Mouse (Mus musculus) left cerebral cortex, adult 18-20 months (tissue): Measurements from ENCODE around the gene Ints14. TPM values are rescaled to one million over a fixed set of nuclear protein-coding genes. Genes with fewer than 3 reads are reported as not detected.
"Not testable (repeated sequence)": the region's sequence is repeated elsewhere in the genome, so short reads cannot be mapped to it uniquely, and the experiment has no call there.

Source experiments
- DNase-seq, 2 experiments: peaks; one replicate each; pipeline ENCODE4 v3.0.0; 2021 to 2022; ENCODE audit warnings: low spot score in 2 of 2, mixed read lengths in 1 of 2
- microRNA-seq, 2 experiments: library from miRNA; unstranded; fragments of <30 nt; microRNA quantifications; one replicate each; pipeline ENCODE4 v1.2.0; 2021
- total RNA-seq, 2 experiments: library from RNA; stranded (reverse); gene quantifications; 2 replicates each; pipeline ENCODE4 v1.2.3; 2021

Ints14 gene
- total RNA-seq, 2 experiments from 2014 or later, result 18.5 to 18.8 TPM

DNA sequence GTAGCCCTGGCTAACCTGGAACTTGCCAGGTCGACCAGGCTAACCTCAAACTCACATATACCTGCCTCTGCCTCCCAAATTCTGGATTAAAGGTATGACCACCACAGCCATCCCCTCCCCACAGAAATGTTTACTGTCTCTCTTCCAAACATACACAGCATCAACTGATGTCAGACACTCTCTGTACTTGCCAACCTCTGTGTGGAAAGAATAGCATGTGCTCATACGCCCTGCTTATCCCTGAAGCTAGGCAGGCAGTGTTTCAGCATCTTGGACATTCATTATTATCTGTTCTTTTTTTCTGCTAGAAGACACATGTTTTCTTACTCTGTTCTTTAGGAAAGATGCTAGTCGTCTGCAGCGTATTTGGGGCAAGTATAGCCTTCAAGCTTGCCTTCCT is 57.2 kb downstream of the Ints14 start:
- DNase-seq, result no peak

DNA sequence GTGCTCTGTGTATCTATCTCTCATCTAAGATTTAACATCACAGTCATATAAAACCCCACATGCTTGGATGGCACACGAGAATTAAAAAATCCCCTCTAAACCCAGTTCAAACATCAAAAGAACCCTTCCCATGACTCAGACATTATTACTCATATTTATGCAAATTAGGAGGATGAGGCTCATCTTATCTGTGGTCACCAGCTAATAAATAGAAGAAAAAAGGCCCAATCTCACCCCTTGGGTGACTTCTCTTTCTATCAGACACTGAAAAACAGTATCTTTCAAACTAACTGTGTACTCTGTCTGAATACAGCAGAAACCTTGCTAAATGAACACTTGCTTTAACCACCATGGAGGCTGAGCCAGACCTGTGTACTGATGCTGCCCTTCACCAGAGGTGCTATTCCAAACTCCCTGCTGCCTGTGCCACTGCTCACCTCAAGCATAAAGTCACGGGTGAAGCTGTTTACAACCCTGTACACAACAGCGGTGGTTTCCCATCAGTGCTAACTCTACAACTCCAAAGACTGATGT is 58.0 kb downstream of the Ints14 start:
- DNase-seq, result no peak

DNA sequence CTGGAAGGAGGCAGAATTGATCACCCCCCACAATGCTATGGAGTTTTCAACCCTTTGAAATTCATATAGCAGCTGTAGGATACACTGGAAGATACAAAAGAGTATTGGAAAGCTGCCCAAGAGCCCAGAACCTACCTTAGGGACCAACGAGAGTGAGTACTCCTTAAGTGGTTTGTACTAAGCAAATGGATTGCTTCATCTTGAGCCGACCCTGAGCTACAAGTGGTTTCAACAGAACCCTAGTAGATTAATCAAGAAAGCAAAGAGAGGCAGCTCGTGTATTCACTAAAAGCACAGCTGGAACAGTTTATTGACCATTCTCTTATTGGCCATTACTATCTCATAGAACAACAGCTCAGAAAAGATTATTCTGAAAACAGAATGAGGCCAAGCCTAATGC is 58.4 kb downstream of the Ints14 start:
- DNase-seq, result no peak

DNA sequence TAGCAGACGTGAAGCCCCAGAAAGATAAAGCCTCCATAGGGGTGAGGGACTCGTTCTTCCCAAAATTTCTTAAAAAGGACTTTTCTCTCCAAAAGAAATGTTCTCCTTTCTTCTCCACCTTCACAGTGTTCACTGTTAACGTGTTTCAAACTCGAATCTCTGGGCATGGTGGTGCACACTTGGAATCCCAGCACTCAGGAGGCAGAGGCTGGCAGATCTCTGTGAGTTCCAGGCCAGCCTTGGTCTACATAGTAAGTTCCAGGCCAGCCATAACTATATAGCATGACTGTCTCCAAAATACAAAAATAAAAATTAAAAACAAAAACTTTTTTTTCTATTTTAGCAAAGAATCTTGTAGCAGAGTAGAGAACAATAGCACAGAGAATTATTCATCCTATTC is 59.4 kb downstream of the Ints14 start:
- no peak for DNase-seq

DNA sequence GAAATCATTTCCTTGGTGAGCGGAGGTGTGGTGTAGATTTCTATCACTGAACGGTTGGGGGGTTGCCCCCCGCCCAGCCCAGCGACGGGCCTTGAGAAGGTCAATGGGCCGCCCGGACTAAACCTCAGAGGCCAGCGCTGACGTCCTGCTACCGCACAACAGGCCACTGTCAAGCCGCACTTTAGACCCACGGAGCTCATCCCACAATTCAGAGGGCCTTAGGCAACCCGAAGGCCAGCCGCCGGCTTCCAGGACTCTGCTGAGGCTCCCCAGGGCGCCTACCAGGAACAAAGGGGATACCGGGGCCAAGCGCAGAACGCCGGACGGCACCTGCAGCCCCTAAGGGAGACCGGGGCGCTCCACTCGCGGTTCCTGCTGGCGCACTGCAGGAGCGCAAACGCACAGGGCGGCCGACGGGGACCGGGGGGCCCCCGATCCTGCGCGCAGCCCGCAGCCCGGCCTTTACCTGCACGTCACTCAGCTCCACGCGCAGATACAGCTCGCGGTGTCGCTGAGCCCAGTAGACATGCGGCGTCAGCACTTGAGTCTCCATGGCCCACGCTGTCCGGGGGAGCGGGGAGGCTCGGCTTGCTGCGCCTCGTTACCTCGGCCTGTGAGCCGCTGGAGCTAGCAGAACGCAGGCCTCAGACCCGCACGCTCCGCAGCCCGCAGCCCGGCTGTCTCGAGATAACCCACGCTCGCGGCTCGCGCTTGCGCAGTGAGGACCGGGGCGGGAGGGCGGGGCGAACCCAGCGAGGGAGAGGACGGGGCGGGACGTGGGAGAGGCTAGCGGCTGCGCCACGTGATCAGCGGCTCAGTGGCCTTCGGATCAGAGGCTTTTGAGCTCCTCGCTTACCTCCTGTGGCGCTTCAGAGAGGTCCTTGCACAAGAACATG is 60.5 kb downstream of the Ints14 start, which contains the start of gene Hacd3:
Gene Hacd3 (minus strand): TSS at position 703 of the 896 bp plus-strand sequence.
- DNase-seq, result peak; percentile 89 to 91

DNA sequence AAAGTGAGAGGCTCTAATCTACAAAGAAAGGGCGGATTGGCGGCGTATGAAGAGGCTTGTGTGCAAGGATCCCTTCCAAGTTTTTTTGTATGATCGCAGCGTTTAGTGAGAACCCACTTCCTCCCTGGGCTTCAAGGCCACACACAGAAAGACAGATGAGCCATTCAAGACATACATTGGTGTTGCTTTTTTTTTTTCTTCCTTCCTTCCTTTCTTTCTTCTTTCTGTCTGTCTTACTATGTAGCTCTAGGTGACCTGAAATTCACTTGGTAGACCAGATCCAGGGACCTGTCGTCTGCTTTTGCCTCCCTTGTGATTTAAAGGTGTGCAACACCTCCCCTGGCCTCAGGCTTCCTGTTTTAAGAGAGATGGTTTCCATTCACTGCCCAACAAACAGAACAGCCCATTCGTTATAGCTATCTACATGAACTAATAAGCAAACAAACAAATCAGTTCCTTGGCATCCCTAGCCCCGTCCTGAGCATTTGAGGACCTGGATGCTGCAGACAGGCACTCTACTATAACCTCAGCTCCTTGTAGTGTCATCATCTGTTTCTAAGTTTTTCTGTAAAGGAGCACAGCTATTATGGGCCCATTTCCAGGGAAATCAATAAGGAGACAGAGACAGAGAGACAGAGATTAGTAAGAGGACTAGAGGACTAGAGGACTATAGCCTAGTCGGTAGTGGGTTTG is 61.3 kb downstream of the Ints14 start:
- DNase-seq, result no peak

DNA sequence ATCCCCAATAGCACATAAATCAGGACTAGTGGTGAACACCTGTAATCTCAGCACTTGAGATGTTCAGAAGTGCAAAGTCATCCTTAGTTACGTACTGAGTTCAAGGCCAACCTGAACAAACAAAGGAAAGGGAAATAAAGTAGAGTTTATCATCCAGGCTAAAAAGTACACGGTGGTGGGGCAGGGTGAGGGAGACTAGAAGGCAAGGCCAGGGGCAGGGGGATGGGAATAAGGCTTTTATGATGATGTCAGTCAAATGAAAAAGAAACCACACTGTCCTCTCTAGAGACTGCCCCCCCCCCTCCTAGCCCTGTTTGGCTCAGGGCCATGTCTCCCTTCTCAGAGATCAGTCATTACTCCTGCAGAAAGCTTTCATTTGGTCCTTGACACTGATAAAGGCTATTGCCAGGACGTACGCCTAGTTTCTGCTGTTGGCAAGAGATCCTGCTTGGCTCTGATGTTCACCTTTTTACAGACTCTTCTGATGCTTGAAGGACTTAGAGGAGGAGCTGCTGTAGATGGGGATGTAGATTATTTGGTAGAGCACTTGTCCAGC is 62.0 kb downstream of the Ints14 start:
- DNase-seq, result no peak

DNA sequence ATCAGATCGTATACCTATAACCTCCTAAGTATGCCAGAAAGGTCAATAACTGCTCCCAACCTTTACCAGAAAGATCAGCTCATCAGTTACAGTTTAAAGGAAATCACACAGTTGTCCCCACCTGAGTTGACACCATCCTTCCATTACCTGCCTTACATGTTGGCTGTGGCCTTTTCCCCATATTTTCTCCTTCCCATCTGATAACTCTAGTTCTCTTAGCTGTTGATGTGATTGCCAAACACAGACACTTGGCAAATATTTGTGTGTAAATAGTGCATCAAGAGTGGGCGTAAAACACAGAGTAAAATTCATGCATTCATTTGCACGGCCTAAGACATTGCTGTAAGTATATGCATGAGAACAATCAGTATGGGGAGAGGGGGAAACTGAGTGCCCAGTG is 62.7 kb downstream of the Ints14 start:
- no peak for DNase-seq

DNA sequence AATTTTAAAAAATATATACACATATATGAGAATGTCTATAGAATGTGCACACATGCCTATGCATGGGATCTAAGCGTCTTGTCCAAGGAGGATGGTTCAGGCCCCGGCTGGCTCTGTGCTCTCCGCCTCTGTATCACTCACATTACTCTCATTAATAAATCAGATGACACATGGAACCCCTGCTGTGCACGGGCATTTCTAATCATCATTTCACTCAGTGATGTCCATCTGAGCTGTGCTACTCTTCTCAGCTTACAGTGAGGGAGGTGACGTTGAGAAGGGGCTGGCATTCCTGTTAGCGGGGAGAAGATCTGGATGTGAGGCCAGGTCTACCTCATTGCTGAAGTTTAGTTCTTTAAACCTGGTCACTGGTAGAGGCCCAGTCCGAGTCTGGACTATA is 66.5 kb downstream of the Ints14 start:
- DNase-seq, result no peak

DNA sequence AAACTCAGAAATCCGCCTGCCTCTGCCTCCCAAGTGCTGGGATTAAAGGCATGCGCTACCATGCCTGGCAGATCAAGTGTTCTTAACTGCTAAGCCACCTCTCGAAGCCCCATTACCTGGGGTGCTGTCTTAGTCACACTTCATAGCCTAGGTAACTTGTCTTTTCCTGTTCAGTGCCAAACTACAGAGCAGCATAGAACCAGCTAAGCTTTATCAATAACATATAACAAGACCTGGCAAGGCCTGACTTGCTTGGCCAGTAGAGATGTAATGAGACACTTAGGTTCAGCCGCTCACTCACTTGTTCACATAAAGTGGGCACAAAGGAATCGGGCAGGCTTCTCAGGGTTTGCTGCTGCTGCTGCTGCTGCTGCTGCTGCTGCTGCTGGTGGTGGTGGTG is 67.6 kb downstream of the Ints14 start:
- DNase-seq, result no peak

DNA sequence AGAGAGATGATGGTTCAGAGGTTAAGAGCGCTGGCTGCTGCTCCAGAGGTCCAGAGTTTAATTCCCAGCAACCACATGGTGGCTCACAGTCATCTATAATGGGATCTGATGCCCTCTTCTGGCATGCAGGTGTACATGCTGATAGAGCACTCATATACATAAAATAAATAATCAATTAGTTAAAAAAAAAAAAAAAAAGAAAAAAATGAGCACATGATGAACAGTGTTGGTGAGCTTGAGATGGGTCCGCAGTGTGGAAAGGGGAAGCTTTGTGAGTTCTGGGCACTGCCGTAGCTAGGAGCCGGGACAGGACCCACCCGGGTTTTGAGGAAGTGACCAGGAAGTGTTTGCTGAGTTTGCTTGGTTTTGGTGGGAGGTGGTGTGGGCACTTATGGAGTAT is 70.7 kb downstream of the Ints14 start:
- not testable (repeated sequence) for DNase-seq

DNA sequence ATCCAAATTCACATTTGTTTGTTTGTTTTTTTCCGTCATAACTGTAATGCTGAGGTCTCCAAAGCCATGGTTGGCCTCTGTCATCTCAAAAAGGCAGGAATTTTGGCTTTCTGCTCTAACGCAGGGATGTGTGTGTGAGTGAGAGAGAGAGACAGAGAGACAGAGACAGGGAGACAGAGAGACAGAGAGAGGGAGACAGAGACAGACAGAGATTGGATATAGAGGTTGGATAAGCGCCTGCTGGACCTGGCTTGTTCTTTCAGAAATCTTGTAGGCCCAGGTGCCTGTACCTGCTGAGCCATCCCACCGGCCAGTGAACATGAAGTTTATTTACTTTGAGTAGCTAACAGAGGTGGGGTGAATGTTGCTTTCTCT is 71.2 kb downstream of the Ints14 start:
- DNase-seq, result no peak

DNA sequence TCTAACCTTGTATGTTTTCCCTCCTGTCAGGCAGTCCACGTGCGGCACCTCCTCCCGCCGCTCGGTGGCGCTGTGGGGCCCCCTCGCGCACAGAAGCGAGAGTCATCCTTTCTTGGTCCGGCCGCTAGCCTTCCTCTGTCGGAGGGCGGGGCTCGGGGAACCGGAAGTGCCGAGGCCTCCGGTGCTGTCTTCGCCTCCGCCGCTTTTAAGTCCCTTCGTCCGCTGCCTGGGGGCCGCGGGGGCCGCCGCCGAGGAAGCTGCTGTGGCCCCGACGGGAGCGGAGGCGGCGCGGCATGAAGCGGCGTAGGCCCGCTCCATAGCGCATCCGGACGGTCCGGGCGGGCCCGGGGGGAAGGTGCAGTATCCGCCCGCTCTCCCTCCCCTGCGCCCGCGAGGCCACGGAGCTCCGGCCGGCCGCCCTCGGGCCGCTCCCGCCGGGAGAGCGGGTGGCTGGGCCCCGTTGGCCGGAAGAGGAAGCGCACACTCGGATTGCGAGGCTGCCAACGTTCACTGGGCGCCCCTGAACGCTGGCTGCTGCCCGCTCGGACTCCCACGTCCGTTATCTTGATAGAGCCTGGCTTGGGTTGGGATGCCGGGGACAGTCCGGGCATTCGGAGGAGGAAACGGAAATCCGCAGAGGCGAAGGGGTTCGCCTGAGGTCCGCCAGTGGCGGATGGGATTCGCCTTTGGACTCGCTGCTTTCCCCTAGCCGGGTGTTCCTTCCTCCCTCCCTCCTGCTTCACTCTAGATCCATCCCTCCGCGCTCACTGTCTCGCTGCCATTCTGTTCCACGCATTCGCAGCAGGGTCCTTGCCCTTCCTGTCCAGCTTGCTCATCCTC is 71.8 kb downstream of the Ints14 start, which contains the start of gene Dpp8:
Gene Dpp8 (plus strand): TSS at position 146 of the 840 bp plus-strand sequence.
- DNase-seq, result peak; percentile 89 to 95

DNA sequence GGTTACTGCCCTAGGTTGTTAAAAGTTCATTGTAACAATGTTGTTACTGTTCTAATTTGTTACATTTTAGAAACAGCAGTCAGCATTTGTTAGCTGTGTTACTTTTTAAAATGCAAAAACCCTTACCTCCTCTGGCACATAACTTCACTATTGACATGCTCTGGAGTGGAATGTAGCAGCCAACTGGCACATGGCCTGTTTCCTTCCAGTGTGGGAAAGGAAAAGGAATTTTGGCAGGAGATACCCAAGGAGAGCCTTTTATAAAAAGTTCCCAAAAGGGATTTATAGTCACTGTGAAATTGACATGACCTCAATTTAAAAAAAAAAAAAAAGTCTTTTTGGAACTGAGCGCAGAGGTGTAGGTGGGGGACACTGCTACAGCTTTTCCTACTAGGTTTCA is 75.8 kb downstream of the Ints14 start:
- peak; percentile 44 to 52 for DNase-seq

Small RNAs within 50 kb of the gene (microRNA-seq; reads per million reads assigned to microRNA genes)
- gene Gm25640, result 0 reads per million in 2 experiments

Other genes with a start within 250 kb of the Ints14 start
- 100 to 1,000 TPM; 229 to 237 TPM for gene Rab11a, start 223.1 kb upstream of the Ints14 start, total RNA-seq
- 10 to 100 TPM; 54.2 to 55.6 TPM for gene Dennd4a, start 149.6 kb upstream of the Ints14 start, total RNA-seq
- gene Slc24a1, start 9.3 kb upstream of the Ints14 start, total RNA-seq, result under 1 TPM; 0.07 to 0.16 TPM
- gene Hacd3, start 60.8 kb downstream of the Ints14 start, total RNA-seq, result 100 to 1,000 TPM; 154 to 160 TPM
- 100 to 1,000 TPM; 164 to 169 TPM for gene Dpp8, start 71.5 kb downstream of the Ints14 start, total RNA-seq
- 10 to 100 TPM; 28.0 to 30.6 TPM for gene Igdcc4, start 140.6 kb downstream of the Ints14 start, total RNA-seq
- 1 to 10 TPM; 1.4 to 1.7 TPM for gene Igdcc3, start 180.3 kb downstream of the Ints14 start, total RNA-seq
- gene Parp16, start 234.4 kb downstream of the Ints14 start, total RNA-seq, result 1 to 10 TPM; 4.0 to 4.3 TPM